Mouse (Mus musculus) heart, embryonic 12.5 days (tissue): ENCODE measurements around the gene Inip. TPM values are rescaled to one million over a fixed set of nuclear protein-coding genes. Genes with fewer than 3 reads are reported as not detected.
A peak's percentile ranks its signal among the peaks of the same experiment; 100 is the strongest.

Experiments used
- ATAC-seq: fragments of 200-750 bp; cut with Nextera tagmentation; 2 replicates; pipeline ENCODE4 v1.8.0; 2017; ENCODE audit warnings: moderate TSS enrichment, moderate library complexity; ENCODE audit not compliant: insufficient number of reproducible peaks, low FRiP score
- H3K27ac ChIP-seq: fragments of 300-500 bp; sonication (generic); 2 replicates; pipeline ENCODE4 v1.5.1; 2016; ENCODE audit warnings: mild to moderate bottlenecking, moderate library complexity; ENCODE audit not compliant: poor library complexity, severe bottlenecking
- H3K27me3 ChIP-seq: fragments of 300-500 bp; sonication (generic); replicated peaks from 2 replicates; pipeline ENCODE4 v1.6.1; 2016; ENCODE audit warnings: mild to moderate bottlenecking, moderate library complexity
- H3K36me3 ChIP-seq: fragments of 300-500 bp; sonication (generic); 2 replicates; pipeline ENCODE4 v1.6.1; 2016; ENCODE audit warnings: mild to moderate bottlenecking, moderate library complexity
- H3K4me1 ChIP-seq: fragments of 300-500 bp; sonication (generic); replicated peaks from 2 replicates; pipeline ENCODE4 v1.6.1; 2016; ENCODE audit warnings: mild to moderate bottlenecking
- H3K4me2 ChIP-seq: fragments of 300-500 bp; sonication (generic); 2 replicates; pipeline ENCODE4 v1.6.1; 2016; ENCODE audit warnings: mild to moderate bottlenecking, moderate library complexity
- H3K4me3 ChIP-seq: fragments of 300-500 bp; sonication (generic); 2 replicates; pipeline ENCODE4 v1.5.1; 2016; ENCODE audit warnings: mild to moderate bottlenecking
- H3K9ac ChIP-seq: fragments of 300-500 bp; sonication (generic); 2 replicates; pipeline ENCODE4 v1.6.1; 2016; ENCODE audit warnings: mild to moderate bottlenecking, moderate library complexity
- H3K9me3 ChIP-seq: fragments of 300-500 bp; sonication (generic); replicated peaks from 2 replicates; pipeline ENCODE4 v1.6.1; 2016; ENCODE audit warnings: mild to moderate bottlenecking, moderate library complexity
- WGBS: fragments of 180-500 bp; shearing (Covaris S2); methylation state at CpG from one replicate; pipeline ENCODE4 v1.1.7; 2016; 5-methylcytosine and 5-hydroxymethylcytosine counted together
- polyA plus RNA-seq: library from polyadenylated mRNA; unstranded; fragments of >200 nt; fragmentation: Nextera tagmentation; extraction: Ambion mirVana; gene quantifications from 2 replicates; pipeline ENCODE4 v1.2.1, GENCODE M21; 2016

Inip gene
- polyA plus RNA-seq, 1 experiment from 2014 or later: 43.9 TPM

DNA sequence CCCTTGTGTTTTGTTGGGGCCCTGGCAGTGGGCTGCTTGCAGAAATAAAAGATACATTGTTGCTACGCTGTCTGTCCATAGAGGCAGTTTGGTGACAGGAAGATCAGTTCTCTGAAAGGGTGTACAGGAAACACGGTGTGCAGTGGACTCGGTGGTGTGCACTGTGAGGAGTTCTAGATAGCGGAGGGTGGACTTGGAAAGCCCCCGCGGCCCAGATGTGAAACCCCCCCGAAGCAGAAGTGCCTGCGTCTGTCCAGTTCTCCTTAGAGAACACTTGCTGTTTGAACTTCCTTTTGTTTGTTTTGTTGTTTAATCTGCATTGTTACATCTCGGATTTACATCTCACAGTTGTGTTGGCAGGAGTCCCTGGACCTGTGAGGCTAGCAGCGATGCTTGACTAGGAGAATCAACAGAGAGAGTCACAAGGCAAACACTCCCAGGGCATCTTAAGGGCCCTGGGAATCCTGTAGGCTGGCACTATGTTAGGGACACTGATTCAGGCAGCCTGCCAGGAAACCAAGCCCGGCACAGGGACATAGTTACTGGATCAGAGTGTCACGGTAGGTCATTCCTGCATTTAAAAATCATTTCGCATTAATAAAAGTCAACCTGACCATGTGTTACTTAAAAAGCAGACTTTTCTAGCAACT, 47.8 kb downstream of the Inip start:
- Histone ChIP-seq H3K27me3 (no peaks in the 10 kb centered on the region), H3K4me2 (no peak overlapping the region), H3K4me3 (no peak overlapping the region), H3K9ac (0 out of 2 replicates have a peak overlapping the region, but pooled peaks have one; percentile 11), H3K9me3 (no peaks in the 10 kb centered on the region), H3K27ac (no peak overlapping the region), H3K4me1 (peaks cover 10% of the 10 kb centered on the region), H3K36me3 (peaks cover 12% of the 10 kb centered on the region)
- ATAC-seq: no peak
- 71% methylated on average over 13 of the region's 13 CpGs for WGBS

DNA sequence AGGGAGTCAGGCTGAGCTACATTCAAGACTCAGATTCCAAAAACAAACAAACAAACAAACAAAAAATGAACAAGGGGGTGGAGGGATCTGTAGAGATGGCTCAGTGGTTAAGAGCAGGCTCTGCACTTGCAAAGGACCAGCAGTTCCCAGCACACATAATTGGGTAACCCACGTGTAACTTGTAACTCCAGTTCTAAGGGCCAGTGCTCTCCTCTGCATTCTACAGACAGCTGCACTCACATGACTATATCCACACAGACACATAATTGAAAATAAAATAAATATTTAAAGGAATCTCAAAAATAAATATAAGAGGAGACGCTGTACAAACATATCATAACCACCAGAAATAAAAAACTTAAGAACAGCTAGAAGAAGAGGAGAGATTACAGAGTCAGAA, 61.5 kb downstream of the Inip start:
- Histone ChIP-seq H3K4me1 (peaks cover 8% of the 10 kb centered on the region; the same call in 1 of the 2 replicates), H3K27me3 (no peaks in the 10 kb centered on the region), H3K9me3 (no peaks in the 10 kb centered on the region; the same call in 1 of the 2 replicates), H3K4me3 (no peak overlapping the region), H3K36me3 (peaks cover 13% of the 10 kb centered on the region), H3K27ac (no peak overlapping the region), H3K9ac (no peak overlapping the region), H3K4me2 (no peak overlapping the region)
- 88% methylated on average over 2 of the region's 2 CpGs for WGBS
- no peak for ATAC-seq

DNA sequence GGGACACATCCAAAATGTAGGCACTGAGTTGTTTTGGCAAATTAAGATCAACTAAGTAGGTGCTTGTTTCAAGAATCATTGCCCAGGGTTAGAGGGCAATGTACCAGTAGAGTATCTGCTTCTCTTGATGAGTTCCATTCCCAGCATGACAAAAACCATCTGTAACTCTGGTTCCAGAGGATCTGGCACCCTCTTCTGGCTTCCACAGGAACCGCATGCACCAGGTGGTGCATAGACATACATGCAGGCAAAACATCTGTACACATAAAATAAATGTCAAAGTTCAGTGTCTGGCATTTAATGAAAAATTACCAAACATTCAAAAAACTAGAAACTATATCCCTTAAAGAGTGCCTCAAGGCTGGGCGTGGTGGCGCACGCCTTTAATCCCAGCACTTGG, 62.1 kb downstream of the Inip start:
- peaks cover 4% of the 10 kb centered on the region; the same call in 1 of the 2 replicates for H3K4me1 ChIP-seq
- no peak overlapping the region for H3K27ac ChIP-seq
- no peaks in the 10 kb centered on the region for H3K27me3 ChIP-seq
- no peaks in the 10 kb centered on the region; the same call in 1 of the 2 replicates for H3K9me3 ChIP-seq
- no peak overlapping the region for H3K4me2 ChIP-seq
- H3K9ac ChIP-seq: no peak overlapping the region
- 93% methylated on average over 4 of the region's 4 CpGs for WGBS
- no peak for ATAC-seq
- no peak overlapping the region for H3K4me3 ChIP-seq
- H3K36me3 ChIP-seq: peaks cover 13% of the 10 kb centered on the region

DNA sequence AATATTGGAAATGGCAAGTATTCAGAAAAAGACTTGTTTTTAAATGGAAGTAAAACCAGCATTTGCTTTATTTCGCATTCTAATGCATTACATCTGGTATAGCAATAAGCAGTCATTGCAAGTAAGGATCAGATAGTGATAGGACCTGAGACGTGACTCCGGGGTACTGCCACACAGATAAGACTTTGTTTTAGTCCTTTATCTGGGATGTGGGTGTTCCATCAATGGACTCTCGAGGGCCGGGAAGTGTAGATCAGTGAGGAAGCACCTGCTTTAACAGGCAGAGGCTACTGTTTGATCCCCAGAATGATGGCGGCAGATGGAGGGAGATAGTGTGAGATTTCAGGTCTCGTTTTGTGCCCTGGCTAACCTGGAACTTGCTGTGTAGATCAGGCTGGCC, 69.8 kb downstream of the Inip start:
- no peaks in the 10 kb centered on the region for H3K27me3 ChIP-seq
- H3K4me2 ChIP-seq: no peak overlapping the region
- no peak overlapping the region for H3K9ac ChIP-seq
- H3K9me3 ChIP-seq: no peaks in the 10 kb centered on the region; the same call in 1 of the 2 replicates
- no peak overlapping the region for H3K27ac ChIP-seq
- H3K4me1 ChIP-seq: no peaks in the 10 kb centered on the region
- WGBS: 74% methylated on average over 7 of the region's 7 CpGs
- ATAC-seq: no peak
- peaks cover 4% of the 10 kb centered on the region; the same call in 1 of the 2 replicates for H3K36me3 ChIP-seq
- no peak overlapping the region for H3K4me3 ChIP-seq

DNA sequence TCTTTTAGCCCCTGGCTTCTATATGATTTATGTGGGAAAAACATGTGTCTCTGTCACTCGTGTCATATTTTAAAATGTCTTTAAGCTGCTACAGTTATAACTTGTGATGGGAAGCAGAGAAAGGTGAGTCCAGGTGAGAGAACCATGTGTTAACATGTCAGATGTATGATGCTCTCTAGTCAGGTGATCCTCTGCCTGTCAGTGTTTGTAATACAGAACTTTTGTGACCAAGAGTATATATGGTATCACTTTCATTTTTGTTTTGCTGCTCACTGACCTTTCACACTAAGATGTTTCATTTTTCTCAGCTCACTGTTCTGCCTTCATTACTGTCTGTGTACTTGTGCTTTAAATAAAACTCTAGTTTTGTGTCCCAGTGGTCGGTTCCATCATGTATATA, 72.5 kb downstream of the Inip start:
- Histone ChIP-seq H3K4me3 (no peak overlapping the region), H3K27me3 (no peaks in the 10 kb centered on the region), H3K9me3 (no peaks in the 10 kb centered on the region), H3K4me2 (no peak overlapping the region), H3K9ac (no peak overlapping the region), H3K27ac (no peak overlapping the region), H3K4me1 (no peaks in the 10 kb centered on the region), H3K36me3 (no peaks in the 10 kb centered on the region)
- no peak for ATAC-seq
- WGBS: 83% methylated on average over 2 of the region's 2 CpGs

DNA sequence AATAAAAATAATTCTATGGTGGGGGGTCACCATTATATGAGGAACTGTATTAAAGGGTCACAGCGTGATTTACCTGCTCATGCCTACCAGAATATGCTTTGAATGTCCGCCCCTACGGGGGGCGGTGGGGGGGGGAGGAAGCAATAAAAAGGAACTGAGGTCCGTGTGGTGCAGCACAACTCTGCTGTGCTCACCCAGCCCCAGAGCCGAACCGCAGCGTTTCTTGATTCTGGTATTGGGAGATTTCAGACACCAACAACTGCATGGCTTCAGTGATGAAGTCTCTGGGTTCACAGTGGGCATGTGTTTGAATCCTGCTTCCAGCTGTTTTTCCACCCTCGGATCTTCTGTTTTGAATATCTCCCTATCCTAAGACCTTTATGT, 73.5 kb downstream of the Inip start:
- H3K9me3 ChIP-seq: no peaks in the 10 kb centered on the region
- no peak overlapping the region for H3K4me3 ChIP-seq
- no peak for ATAC-seq
- WGBS: 86% methylated on average over 9 of the region's 9 CpGs
- no peaks in the 10 kb centered on the region for H3K36me3 ChIP-seq
- H3K27me3 ChIP-seq: no peaks in the 10 kb centered on the region
- no peaks in the 10 kb centered on the region for H3K4me1 ChIP-seq
- H3K9ac ChIP-seq: no peak overlapping the region
- H3K27ac ChIP-seq: no peak overlapping the region
- no peak overlapping the region for H3K4me2 ChIP-seq

DNA sequence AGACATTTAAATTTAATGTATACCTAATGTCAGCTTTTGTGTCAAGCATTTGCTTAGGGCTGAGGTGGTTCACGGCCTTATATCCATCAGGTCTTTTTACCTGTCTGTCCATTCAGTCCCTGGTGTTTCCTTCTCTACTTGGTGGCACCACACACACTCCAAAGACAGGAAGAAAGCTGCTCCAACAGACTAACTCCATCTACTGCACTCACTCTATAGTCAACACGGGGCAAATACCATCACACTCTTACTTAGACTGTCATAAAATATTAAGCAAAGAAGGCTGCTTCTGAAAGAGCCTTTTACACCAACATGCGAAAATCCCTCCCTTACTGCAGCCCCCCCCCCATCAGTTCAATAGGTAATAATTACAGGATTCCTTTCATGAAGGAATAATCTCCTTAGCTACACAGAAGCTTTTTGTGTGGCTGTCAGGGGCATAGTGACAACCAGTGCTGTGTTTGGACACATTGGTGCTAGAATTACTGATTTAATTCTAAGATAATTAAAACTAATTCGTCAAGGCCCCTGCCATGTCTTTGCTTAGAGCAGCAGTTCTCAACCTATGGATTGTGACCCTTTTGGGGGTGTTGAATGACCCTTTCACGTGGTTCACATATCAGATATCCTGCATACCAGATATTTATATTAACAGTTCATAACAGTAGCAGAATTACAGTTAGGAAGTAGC, 74.1 kb downstream of the Inip start:
- H3K4me3 ChIP-seq: no peak overlapping the region
- no peaks in the 10 kb centered on the region for H3K9me3 ChIP-seq
- no peak overlapping the region for H3K9ac ChIP-seq
- peaks cover 3% of the 10 kb centered on the region; the same call in 1 of the 2 replicates for H3K4me1 ChIP-seq
- H3K27ac ChIP-seq: no peak overlapping the region
- ATAC-seq: no peak
- WGBS: 83% methylated on average over 5 of the region's 5 CpGs
- H3K27me3 ChIP-seq: no peaks in the 10 kb centered on the region
- H3K36me3 ChIP-seq: no peaks in the 10 kb centered on the region
- no peak overlapping the region for H3K4me2 ChIP-seq

DNA sequence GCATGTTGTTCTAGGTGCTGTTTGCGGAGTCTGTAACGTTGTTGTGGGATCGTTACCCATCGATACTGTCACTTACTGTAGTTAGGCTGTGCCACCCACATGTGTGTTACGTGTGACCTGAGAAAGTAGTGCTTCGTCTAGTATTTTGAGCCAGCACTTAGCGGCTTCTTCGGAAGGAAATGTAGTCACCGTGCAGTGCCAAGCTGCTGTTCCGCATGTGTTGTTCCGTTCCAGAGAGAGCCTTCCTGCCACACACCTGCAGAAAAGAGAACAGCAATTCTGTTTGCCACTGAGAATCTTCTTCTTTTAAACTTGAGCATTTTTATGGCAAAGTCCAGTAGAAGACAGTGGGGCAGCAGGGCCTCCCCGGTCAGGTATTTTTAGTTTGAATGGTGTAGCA, 74.9 kb downstream of the Inip start:
- ATAC-seq: no peak
- Histone ChIP-seq H3K4me3 (no peak overlapping the region), H3K9ac (no peak overlapping the region), H3K9me3 (no peaks in the 10 kb centered on the region), H3K27me3 (no peaks in the 10 kb centered on the region), H3K4me2 (no peak overlapping the region), H3K27ac (no peak overlapping the region), H3K36me3 (no peaks in the 10 kb centered on the region), H3K4me1 (peaks cover 3% of the 10 kb centered on the region; the same call in 1 of the 2 replicates)
- WGBS: 92% methylated on average over 12 of the region's 12 CpGs

DNA sequence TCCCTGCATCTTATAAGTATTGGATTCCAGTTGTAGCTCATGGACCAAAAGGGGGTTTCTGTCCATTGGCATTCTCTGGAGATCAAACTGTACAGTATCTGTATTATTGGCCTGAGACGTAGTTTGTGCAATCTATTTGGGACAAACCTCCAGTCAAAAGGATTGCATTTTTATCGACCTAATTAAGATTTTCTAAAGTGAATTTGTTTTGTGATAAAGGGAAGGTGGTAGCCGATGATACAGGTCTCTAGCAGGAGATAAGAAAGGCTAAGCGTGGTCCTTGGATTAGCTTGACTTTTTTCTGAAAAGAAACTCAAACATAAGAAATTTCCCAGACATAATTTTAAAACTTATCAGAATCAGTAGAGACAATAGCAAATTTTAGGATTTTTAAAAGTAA, 75.8 kb downstream of the Inip start:
- ATAC-seq: no peak
- Histone ChIP-seq H3K9ac (no peak overlapping the region), H3K9me3 (no peaks in the 10 kb centered on the region), H3K27ac (no peak overlapping the region), H3K4me2 (no peak overlapping the region), H3K36me3 (no peaks in the 10 kb centered on the region), H3K27me3 (no peaks in the 10 kb centered on the region), H3K4me1 (peaks cover 3% of the 10 kb centered on the region; the same call in 1 of the 2 replicates), H3K4me3 (no peak overlapping the region)
- WGBS: 60% methylated on average over 4 of the region's 4 CpGs

DNA sequence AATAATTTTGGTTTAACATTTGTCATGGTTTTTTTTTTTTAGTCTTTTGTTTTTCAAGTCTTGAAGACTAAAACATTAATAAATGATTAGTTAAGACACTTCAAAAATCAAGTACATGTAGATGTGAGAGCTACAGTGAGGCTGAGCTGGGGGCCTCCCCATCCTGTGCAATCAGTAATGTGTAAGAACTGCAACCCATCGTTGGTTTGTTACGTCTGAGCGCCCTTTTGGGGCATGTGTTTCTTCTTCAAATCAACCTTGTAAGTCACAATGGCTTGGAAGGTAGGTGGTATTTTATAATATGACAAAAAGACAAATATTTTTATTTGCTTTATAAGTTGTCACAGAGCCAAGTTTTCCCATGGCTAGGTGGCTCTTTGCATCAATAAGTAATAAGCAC, 79.6 kb downstream of the Inip start:
- H3K9ac ChIP-seq: no peak overlapping the region
- no peak overlapping the region for H3K4me2 ChIP-seq
- H3K27me3 ChIP-seq: no peaks in the 10 kb centered on the region
- H3K36me3 ChIP-seq: peaks cover 11% of the 10 kb centered on the region
- ATAC-seq: no peak
- no peaks in the 10 kb centered on the region for H3K9me3 ChIP-seq
- H3K27ac ChIP-seq: no peak overlapping the region
- WGBS: 93% methylated on average over 3 of the region's 3 CpGs
- no peak overlapping the region for H3K4me3 ChIP-seq
- peaks cover 11% of the 10 kb centered on the region for H3K4me1 ChIP-seq
